Mouse (Mus musculus) liver, adult 2 months (tissue): ENCODE measurements around the gene Rab2b. TPM values are rescaled to one million over a fixed set of nuclear protein-coding genes. Genes with fewer than 3 reads are reported as not detected.

ENCODE experiments used
- DNase-seq: peaks from one replicate; pipeline ENCODE4 v3.0.0-alpha.2; 2011; ENCODE audit warnings: low read depth, low spot score; ENCODE audit errors: extremely low read depth
- H3K27ac ChIP-seq: fragments of 200-500 bp; replicated peaks from 2 replicates; pipeline ENCODE4 v1.5.1; 2012; ENCODE audit warnings: low read depth, mild to moderate bottlenecking, control low read depth, inconsistent platforms, low read length; ENCODE audit not compliant: insufficient read depth
- H3K27me3 ChIP-seq: fragments of 200-500 bp; 2 replicates; pipeline ENCODE4 v1.6.1; 2012; ENCODE audit warnings: mild to moderate bottlenecking, moderate library complexity, low read length, inconsistent platforms; ENCODE audit not compliant: control insufficient read depth, insufficient read depth
- H3K36me3 ChIP-seq: fragments of 200-500 bp; 2 replicates; pipeline ENCODE4 v1.6.1; 2012; ENCODE audit warnings: low read length, inconsistent platforms; ENCODE audit not compliant: control insufficient read depth, insufficient read depth
- H3K4me1 ChIP-seq: fragments of 200-500 bp; 2 replicates; pipeline ENCODE4 v1.6.1; 2011; ENCODE audit warnings: low read length; ENCODE audit not compliant: control insufficient read depth, insufficient read depth
- H3K4me3 ChIP-seq: fragments of 200-500 bp; 2 replicates; pipeline ENCODE4 v1.5.1; 2011; ENCODE audit warnings: low read depth, mild to moderate bottlenecking, control low read depth, low read length, moderate library complexity; ENCODE audit not compliant: insufficient read depth
- H3K79me2 ChIP-seq: fragments of 200-500 bp; 2 replicates; pipeline ENCODE4 v1.6.1; 2012; ENCODE audit warnings: inconsistent platforms, mild to moderate bottlenecking, low read length, moderate library complexity; ENCODE audit not compliant: control insufficient read depth, insufficient read depth
- H3K9ac ChIP-seq: fragments of 200-500 bp; 2 replicates; pipeline ENCODE4 v1.6.1; 2012; ENCODE audit warnings: low read depth, mild to moderate bottlenecking, control low read depth, inconsistent platforms, low read length
- CTCF ChIP-seq: fragments of 200-500 bp; IDR thresholded peaks from 2 replicates; pipeline ENCODE4 v1.5.1; 2011; ENCODE audit warnings: low read depth, low read length, control low read depth
- POLR2A ChIP-seq: fragments of 200-500 bp; IDR thresholded peaks from 2 replicates; pipeline ENCODE4 v1.6.1; 2011; ENCODE audit warnings: low read length, control low read depth; ENCODE audit not compliant: insufficient read depth; ENCODE audit errors: extremely low read depth
- WGBS: fragments of 180-500 bp; shearing (Covaris S2); methylation state at CpG from one replicate; pipeline ENCODE4 v1.1.7; 2018; 5-methylcytosine and 5-hydroxymethylcytosine counted together
- polyA plus RNA-seq: library from polyadenylated mRNA; depleted of rRNA; stranded (reverse); fragments of >200 nt; gene quantifications from 2 replicates; pipeline ENCODE4 v1.2.3, GENCODE M21; 2012
- total RNA-seq: library from RNA; depleted of rRNA; stranded (reverse); fragments of >200 nt; gene quantifications from 2 replicates; pipeline ENCODE4 v1.2.3, GENCODE M21; 2014

Rab2b gene
- total and polyA plus RNA-seq, 2 experiments, result 1.3 to 2.3 TPM

DNA sequence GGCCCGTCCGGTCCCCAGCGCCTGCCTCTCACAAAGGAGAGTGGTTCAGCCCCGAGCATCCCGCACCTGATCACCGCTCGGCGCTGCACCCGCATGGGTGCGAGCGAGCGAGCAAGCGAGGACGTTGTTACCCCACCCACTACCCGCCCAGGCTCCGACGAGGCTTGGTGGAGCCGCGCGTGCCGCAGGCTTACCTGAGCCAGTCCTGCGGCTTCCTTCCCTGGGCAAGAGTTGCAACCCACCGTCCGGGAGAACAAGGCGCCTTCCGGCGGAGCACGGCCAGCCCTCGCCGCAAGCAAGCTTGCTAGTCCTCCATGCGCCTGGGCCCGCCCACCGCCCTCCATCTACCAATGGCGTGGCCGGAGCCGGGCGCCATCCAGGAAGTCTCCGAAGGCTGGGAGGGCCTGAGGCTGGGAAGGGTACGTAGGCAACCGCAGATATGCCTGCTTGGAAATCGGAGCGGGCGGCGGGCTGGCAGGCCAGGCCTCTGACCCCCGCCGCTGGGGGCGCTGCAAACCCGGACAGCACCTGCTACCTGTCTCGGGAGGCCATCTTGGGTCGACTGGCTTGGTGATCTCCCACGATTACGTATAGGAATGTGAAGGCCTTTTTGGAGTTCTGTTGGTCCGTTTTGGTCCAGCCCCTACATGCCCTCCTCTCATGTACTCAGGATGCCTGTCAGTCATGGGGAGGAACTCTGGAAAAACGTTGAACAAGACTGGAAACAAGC, 21.7 kb downstream of the Rab2b start, which contains the start of gene Chd8:
Gene Chd8, minus strand, starts transcription at position 297 of the 730 bp plus-strand sequence.
- WGBS, result under 1% methylated on average over 54 of the region's 54 CpGs
- peak; percentile 90 for DNase-seq
- Histone ChIP-seq H3K79me2 (peaks cover 7% of the 10 kb centered on the region; the same call in 1 of the 2 replicates), H3K4me3 (peak within 1 kb of the TSS; percentile 80), H3K27me3 (no peaks in the 10 kb centered on the region), H3K9ac (peak within 1 kb of the TSS; percentile 85), H3K4me1 (peaks cover 3% of the 10 kb centered on the region; the same call in 1 of the 2 replicates), H3K27ac (peak within 1 kb of the TSS; percentile 60), H3K36me3 (no peaks in the 10 kb centered on the region; the same call in 1 of the 2 replicates)
- TF ChIP-seq POLR2A (peak; percentile 77), CTCF (peak; percentile 82)

DNA sequence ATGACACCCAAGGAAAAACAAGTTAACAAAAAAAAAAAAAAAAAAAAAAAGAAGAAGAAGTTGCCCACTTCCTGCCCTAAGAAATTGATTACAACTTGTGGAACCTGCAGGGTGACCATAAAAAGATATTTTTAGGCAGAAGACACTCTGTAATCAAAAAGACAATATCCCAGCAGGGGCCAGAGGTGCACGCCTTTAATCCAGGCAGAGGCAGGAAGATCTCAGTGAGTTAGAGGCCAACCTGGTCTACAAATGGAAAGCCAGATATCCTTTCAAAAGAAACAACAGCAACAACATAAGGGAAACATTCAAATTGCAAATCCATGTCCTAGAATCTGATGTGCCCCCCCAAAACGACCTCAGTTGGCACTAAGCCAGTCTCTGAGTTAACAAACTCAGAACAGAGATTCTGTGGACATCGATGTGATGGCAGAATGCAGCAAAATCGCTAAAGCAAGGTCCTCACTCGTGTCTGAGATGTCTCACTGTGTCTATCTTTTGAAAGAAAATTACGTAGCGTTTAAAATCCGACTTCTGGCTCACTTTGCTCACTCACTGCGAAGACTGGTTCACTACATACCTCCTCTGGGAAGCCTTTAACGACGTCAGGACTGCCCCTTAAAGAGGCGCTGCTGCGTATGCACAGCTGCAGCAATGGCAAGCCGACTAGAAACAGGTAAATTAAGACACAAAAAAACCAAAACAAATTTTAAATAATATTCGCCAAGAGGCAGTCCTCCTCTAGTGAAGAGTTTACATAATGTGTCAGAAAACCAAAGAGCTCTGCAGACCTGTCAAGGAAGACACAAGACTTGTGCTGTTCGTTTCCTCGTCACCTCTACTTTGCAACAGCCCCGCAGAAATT, 22.8 kb downstream of the Rab2b start:
- Histone ChIP-seq H3K27ac (peak overlapping the region; percentile 60; the same call in 1 of the 2 replicates), H3K9ac (peak overlapping the region; percentile 85; the same call in 1 of the 2 replicates), H3K4me1 (peaks cover 3% of the 10 kb centered on the region; the same call in 1 of the 2 replicates), H3K79me2 (peaks cover 17% of the 10 kb centered on the region; the same call in 1 of the 2 replicates), H3K4me3 (peak overlapping the region; percentile 80), H3K27me3 (no peaks in the 10 kb centered on the region), H3K36me3 (no peaks in the 10 kb centered on the region)
- TF ChIP-seq CTCF (no peak), POLR2A (no peak)
- WGBS, result 4% methylated on average over 18 of the region's 18 CpGs
- DNase-seq, result peak; percentile 27

DNA sequence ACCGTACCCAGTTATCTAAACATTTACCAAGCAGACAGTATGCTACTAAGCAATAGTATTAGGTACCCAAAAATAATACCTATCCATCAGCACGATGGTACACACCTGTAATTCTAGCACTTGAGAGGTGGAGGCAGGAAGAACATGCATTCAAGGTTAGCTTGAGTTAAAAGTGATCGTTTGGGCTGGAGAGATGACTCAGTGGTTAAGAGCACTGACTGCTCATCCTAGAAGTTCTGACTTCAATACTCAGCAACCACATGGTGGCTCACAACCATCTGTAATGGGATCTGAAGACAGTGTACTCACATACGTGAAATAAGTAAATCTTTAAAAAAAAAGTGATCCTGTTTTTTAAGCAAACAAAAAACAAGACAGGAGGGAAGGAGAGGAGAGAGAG, 33.2 kb downstream of the Rab2b start:
- no peak overlapping the region for H3K9ac ChIP-seq
- peaks cover 5% of the 10 kb centered on the region; the same call in 1 of the 2 replicates for H3K4me1 ChIP-seq

DNA sequence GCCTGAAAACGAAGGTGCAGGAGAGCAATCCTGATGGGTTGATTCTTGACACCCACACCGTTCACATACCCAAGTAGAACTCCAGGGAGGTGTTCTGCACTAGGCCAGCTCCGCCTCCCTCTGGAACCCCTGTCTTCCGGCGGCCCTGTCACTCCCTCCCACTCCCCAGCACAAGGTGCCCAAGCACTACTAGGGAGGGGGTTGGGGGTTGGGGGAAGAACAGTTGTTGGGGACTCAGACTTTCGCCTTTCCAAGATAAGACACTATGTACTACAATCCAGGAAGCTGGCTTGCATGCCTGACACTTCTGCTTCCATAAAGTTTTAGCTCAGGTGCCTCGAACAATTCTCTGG, 34.7 kb downstream of the Rab2b start:
- H3K4me1 ChIP-seq, result peaks cover 5% of the 10 kb centered on the region; the same call in 1 of the 2 replicates
- peaks cover 24% of the 10 kb centered on the region for H3K79me2 ChIP-seq

More for the DNA sequence above, 33.2 kb downstream of the Rab2b start:
- Histone ChIP-seq H3K36me3 (no peaks in the 10 kb centered on the region), H3K27me3 (no peaks in the 10 kb centered on the region), H3K4me3 (no peak overlapping the region), H3K79me2 (peaks cover 30% of the 10 kb centered on the region), H3K27ac (no peak overlapping the region)
- TF ChIP-seq POLR2A (no peak), CTCF (no peak)
- DNase-seq, result no peak
- WGBS, result 80% methylated on average over 4 of the region's 4 CpGs

DNA sequence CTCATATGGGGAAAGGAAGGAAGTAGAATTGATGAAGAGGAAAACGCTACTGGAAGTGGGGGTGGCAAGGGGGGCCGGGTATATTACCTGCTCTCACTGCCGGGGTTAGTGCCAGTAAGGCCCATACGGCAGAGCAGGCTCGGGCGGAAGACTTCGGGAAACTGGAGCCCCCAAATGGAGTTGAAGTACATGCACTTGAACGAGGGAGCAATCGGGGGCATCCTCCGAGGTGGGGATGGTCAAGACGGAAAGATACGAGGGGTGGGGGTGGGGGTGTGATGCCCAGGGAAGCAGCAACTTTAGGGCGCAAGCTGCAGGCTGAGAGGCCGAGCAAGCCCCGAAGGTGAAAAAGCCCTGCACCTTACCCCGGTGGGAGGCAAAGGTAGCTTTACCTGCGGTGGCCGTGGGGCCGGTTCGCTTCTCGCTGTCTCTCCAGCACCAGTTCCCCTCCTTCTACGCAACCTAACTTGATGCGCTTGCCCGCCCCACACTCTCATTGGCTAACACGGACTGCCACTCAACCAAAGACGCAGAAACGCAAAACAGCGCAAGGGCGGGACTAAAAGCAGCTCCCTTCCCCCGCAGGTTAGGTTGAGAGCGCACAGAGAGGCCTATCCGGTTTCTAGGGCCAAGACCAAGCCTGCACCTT, 35.2 kb downstream of the Rab2b start:
- TF ChIP-seq CTCF (no peak), POLR2A (0 out of 2 replicates have a peak, but pooled peaks have one; percentile 22)
- Histone ChIP-seq H3K79me2 (peaks cover 26% of the 10 kb centered on the region), H3K4me1 (peaks cover 5% of the 10 kb centered on the region; the same call in 1 of the 2 replicates), H3K9ac (peak overlapping the region; percentile 76), H3K4me3 (peak overlapping the region; percentile 88), H3K27me3 (no peaks in the 10 kb centered on the region), H3K27ac (peak overlapping the region; percentile 36), H3K36me3 (no peaks in the 10 kb centered on the region)
- under 1% methylated on average over 32 of the region's 32 CpGs for WGBS
- DNase-seq, result peak; percentile 94

More for the DNA sequence above, 34.7 kb downstream of the Rab2b start:
- no peak for DNase-seq
- peak overlapping the region; percentile 52 for H3K4me3 ChIP-seq
- H3K9ac ChIP-seq, result peak overlapping the region; percentile 69
- H3K36me3 ChIP-seq, result no peaks in the 10 kb centered on the region
- peak overlapping the region; percentile 36 for H3K27ac ChIP-seq
- H3K27me3 ChIP-seq, result no peaks in the 10 kb centered on the region
- 8% methylated on average over 7 of the region's 7 CpGs for WGBS
- TF ChIP-seq POLR2A (0 out of 2 replicates have a peak, but pooled peaks have one; percentile 0), CTCF (no peak)
